Mouse (Mus musculus) MEL (cell line): Measurements from ENCODE around the gene Glo1. TPM values are rescaled to one million over a fixed set of nuclear protein-coding genes. Genes with fewer than 3 reads are reported as not detected.
"Not testable (repeated sequence)": the region's sequence is repeated elsewhere in the genome, so short reads cannot be mapped to it uniquely, and the experiment has no call there.

Experiments used
- DNase-seq: peaks from one replicate; pipeline ENCODE4 v3.0.0; 2011; ENCODE audit warnings: low read depth, low spot score
- H3K27ac ChIP-seq: 2 replicates; pipeline ENCODE4 v1.5.1; 2012; ENCODE audit warnings: low read depth, mild to moderate bottlenecking, control low read depth, low read length, moderate library complexity; ENCODE audit not compliant: control insufficient read depth
- H3K27me3 ChIP-seq, 2 experiments: fragments of 150-350 bp in 1 of 2; sonication (generic) in 1 of 2; 2 replicates each; pipeline ENCODE4 v1.6.1; 2012; ENCODE audit warnings: low read length in 2 of 2, mild to moderate bottlenecking in 2 of 2, improper control_type of control experiment in 1 of 2, moderate library complexity in 1 of 2; ENCODE audit not compliant: insufficient read depth in 2 of 2, control insufficient read depth in 1 of 2
- H3K36me3 ChIP-seq, 2 experiments: 2 replicates each; pipeline ENCODE4 v1.6.1; 2012 to 2014; ENCODE audit warnings: low read length in 2 of 2, improper control_type of control experiment in 1 of 2, inconsistent platforms in 1 of 2, mild to moderate bottlenecking in 1 of 2; ENCODE audit not compliant: insufficient read depth in 2 of 2, control insufficient read depth in 1 of 2
- H3K4me1 ChIP-seq, 2 experiments: fragments of 150-350 bp in 1 of 2; sonication (generic) in 1 of 2; 2 replicates each; pipeline ENCODE4 v1.6.1; 2012; ENCODE audit warnings: low read length in 2 of 2, improper control_type of control experiment in 1 of 2, mild to moderate bottlenecking in 1 of 2; ENCODE audit not compliant: insufficient read depth in 2 of 2, control insufficient read depth in 1 of 2
- H3K4me3 ChIP-seq, 2 experiments: fragments of 150-350 bp in 1 of 2; sonication (generic) in 1 of 2; 2 replicates each; pipeline ENCODE4 v1.5.1; 2012; ENCODE audit warnings: low read depth in 2 of 2, low read length in 2 of 2, mild to moderate bottlenecking in 2 of 2, moderate library complexity in 2 of 2, control low read depth in 1 of 2, improper control_type of control experiment in 1 of 2; ENCODE audit not compliant: control insufficient read depth in 1 of 2, insufficient read depth in 1 of 2
- H3K79me2 ChIP-seq: 2 replicates; pipeline ENCODE4 v1.6.1; 2012; ENCODE audit warnings: mild to moderate bottlenecking, low read length, moderate library complexity; ENCODE audit not compliant: control insufficient read depth, poor library complexity, insufficient read depth
- H3K9ac ChIP-seq: 2 replicates; pipeline ENCODE4 v1.6.1; 2012; ENCODE audit warnings: low read depth, mild to moderate bottlenecking, control low read depth, low read length, moderate library complexity; ENCODE audit not compliant: control insufficient read depth, poor library complexity, severe bottlenecking
- H3K9me3 ChIP-seq: fragments of 150-350 bp; sonication (generic); replicated peaks from 2 replicates; pipeline ENCODE4 v1.6.1; 2012; ENCODE audit warnings: mild to moderate bottlenecking, low read length, improper control_type of control experiment, moderate library complexity; ENCODE audit not compliant: insufficient read depth
- CTCF ChIP-seq, 3 experiments: IDR thresholded peaks in 2 of 3; conservative IDR thresholded peaks in 1 of 3; 2 replicates each; pipeline ENCODE4 v1.5.1; 2011 to 2012; ENCODE audit warnings: low read length in 3 of 3, low read depth in 2 of 3, mild to moderate bottlenecking in 2 of 3, improper control_type of control experiment in 1 of 3, inconsistent platforms in 1 of 3, mixed read lengths in 1 of 3, moderate library complexity in 1 of 3; ENCODE audit not compliant: control insufficient read depth in 1 of 3, insufficient read depth in 1 of 3, poor library complexity in 1 of 3, severe bottlenecking in 1 of 3
- EP300 ChIP-seq, 2 experiments: IDR thresholded peaks; 2 replicates each; pipeline ENCODE4 v1.6.1; 2011; ENCODE audit warnings: improper control_type of control experiment in 2 of 2, low read length in 2 of 2, low read depth in 1 of 2, mild to moderate bottlenecking in 1 of 2
- MAFK ChIP-seq: IDR thresholded peaks from 2 replicates; pipeline ENCODE4 v1.6.1; 2011; ENCODE audit warnings: low read depth, mild to moderate bottlenecking, low read length, improper control_type of control experiment, borderline replicate concordance
- MAZ ChIP-seq: IDR thresholded peaks from 2 replicates; pipeline ENCODE4 v1.6.1; 2012; ENCODE audit warnings: low read depth, mild to moderate bottlenecking, inconsistent platforms, low read length, improper control_type of control experiment
- MYC ChIP-seq: IDR thresholded peaks from 2 replicates; pipeline ENCODE4 v1.6.1; 2011; ENCODE audit warnings: low read depth, mild to moderate bottlenecking, low read length, improper control_type of control experiment, moderate library complexity
- RAD21 ChIP-seq: IDR thresholded peaks from 2 replicates; pipeline ENCODE4 v1.6.1; 2011; ENCODE audit warnings: mild to moderate bottlenecking, low read depth, low read length, improper control_type of control experiment
- SMC3 ChIP-seq: IDR thresholded peaks from 2 replicates; pipeline ENCODE4 v1.6.1; 2011; ENCODE audit warnings: low read depth, low read length, improper control_type of control experiment
- USF2 ChIP-seq, 2 experiments: IDR thresholded peaks; 2 replicates each; pipeline ENCODE4 v1.6.1; 2011 to 2012; ENCODE audit warnings: improper control_type of control experiment in 2 of 2, low read length in 2 of 2, borderline replicate concordance in 1 of 2, inconsistent platforms in 1 of 2, low read depth in 1 of 2, mild to moderate bottlenecking in 1 of 2; ENCODE audit not compliant: insufficient read depth in 1 of 2
- ZC3H11A ChIP-seq: IDR thresholded peaks from 2 replicates; pipeline ENCODE4 v1.6.1; 2012; ENCODE audit warnings: low read depth, mild to moderate bottlenecking, inconsistent platforms, low read length, improper control_type of control experiment
- polyA plus RNA-seq, 2 experiments: library from polyadenylated mRNA; stranded (reverse) in 1 of 2; unstranded in 1 of 2; fragments of >175 nt in 1 of 2; fragments of >200 nt in 1 of 2; gene quantifications; 2 replicates each; pipeline versions ENCODE4 v1.2.1 to v1.2.4; 2012; ENCODE audit warnings: low replicate concordance in 2 of 2, low read depth in 1 of 2; ENCODE audit not compliant: insufficient read length in 2 of 2, insufficient read depth in 1 of 2, missing spikeins in 1 of 2
- total RNA-seq: library from RNA; depleted of rRNA; stranded (reverse); fragments of 300-350 nt; gene quantifications from 2 replicates; pipeline ENCODE4 v1.2.3, GENCODE M21; 2012; rRNA removed

Gene Glo1
- total RNA-seq (258 and 260 TPM in 2 replicates), polyA plus RNA-seq (100 to 1,000 TPM in 1 of 2 experiments, 10 to 100 TPM in 1; 58.5 to 288 TPM)

DNA sequence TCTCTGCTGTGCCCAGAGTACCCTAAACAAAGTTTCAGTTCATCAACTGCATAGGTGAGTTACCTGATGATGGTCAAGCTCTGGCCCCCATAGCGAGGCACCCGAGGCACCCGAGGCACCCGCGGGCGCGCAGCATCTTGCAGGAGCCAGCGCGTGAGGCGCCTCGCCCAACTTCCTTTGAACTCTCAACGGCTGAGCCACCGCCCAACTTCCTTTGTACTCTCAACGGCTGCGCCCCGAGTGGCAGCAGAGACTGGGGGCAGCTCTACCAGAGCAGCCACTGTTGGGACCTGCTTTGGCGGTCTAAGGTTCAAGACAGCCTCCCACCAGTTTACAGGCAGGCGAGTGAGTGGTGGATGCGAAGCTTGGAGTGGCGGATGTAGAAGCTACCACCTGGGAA, at the start of gene Glo1:
Gene Glo1 (minus strand): TSS at position 153 of the 400 bp plus-strand sequence.
- H3K79me2 ChIP-seq, H3K27me3 ChIP-seq, H3K27ac ChIP-seq, H3K9me3 ChIP-seq, H3K9ac ChIP-seq, H3K36me3 ChIP-seq, H3K4me3 ChIP-seq, DNase-seq, H3K4me1 ChIP-seq: not testable (repeated sequence)

DNA sequence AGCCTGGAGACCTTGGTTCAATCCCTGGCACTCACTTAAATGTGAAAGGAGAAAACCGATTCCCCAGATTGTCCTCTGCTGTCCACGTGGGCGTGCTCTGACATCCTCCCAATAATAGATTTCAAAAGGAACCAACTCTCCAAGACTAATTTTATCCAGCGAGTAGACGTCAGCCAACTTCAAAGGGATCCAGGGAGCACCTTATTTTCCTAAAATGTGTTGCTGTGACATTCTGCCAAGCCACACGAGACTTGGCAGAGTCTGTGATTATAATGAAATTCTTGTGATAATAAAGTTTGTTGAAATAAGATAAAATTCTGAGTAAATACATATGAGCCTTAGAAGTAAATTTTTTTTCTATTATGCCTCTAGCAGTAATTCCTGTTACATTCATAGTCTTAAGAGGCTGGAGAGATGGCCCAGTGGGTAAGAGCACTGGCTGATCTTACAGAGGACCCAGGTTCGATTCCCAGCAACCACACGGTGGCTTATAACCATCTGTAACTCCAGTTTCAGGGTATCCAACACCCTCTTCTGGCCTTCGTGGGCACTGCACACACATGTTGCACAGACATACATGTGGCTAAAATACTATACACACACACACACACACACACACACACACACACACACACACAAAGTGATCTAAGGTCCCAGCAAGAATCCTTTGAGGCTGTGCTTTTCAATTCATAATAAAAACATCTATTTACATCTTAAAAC, 48.5 kb upstream of the Glo1 start:
- TF ChIP-seq CTCF (IDR thresholded peaks at IDR 0.05 in 2 of 3, conservative IDR thresholded peaks at IDR 0.05 in 1 of 3; ENCODE audit: control insufficient read depth in 1 of 3, insufficient read depth in 1 of 3, low read depth in 2 of 3, low read length in 3 of 3, poor library complexity in 1 of 3, severe bottlenecking in 1 of 3): peak in 2 of 3 experiments; percentile 1 to 22; a peak in 1 of 6 replicates
- TF ChIP-seq EP300 (IDR thresholded peaks at IDR 0.05; ENCODE audit: low read depth in 1 of 2, low read length in 2 of 2): no peak
- TF ChIP-seq, all 39 proteins: peak for 1
- peaks cover 0 to 2% of the 10 kb centered on the region in 2 experiments; a peak in 2 of 4 replicates for H3K36me3 ChIP-seq
- no peak overlapping the region for H3K4me3 ChIP-seq
- no peak for DNase-seq
- no peaks in the 10 kb centered on the region for H3K9me3 ChIP-seq
- H3K79me2 ChIP-seq: no peaks in the 10 kb centered on the region
- H3K27ac ChIP-seq: no peak overlapping the region
- no peaks in the 10 kb centered on the region for H3K27me3 ChIP-seq
- H3K4me1 ChIP-seq: no peaks in the 10 kb centered on the region
- H3K9ac ChIP-seq: no peak overlapping the region

DNA sequence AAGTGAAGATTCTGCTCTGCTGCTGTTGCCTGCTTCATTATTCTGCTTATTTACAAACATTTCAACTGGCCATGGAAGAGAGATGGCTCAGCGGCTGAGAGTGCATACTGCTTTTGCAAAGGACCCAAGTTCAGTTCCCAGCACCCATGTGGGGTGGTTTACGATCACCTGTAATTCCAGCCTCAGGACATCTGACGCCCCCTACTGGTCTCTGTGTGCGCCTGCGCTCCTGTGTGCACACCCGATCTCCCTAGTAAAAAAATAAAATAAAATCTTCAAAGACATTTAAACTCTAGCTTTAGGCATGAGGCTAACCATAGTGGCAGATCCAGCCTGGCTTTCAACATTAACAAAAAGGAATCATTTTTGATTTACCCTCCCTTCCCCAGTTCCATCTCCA, 46.4 kb upstream of the Glo1 start:
- TF ChIP-seq CTCF (IDR thresholded peaks at IDR 0.05 in 2 of 3, conservative IDR thresholded peaks at IDR 0.05 in 1 of 3; ENCODE audit: control insufficient read depth in 1 of 3, insufficient read depth in 1 of 3, low read depth in 2 of 3, low read length in 3 of 3, poor library complexity in 1 of 3, severe bottlenecking in 1 of 3) (peak; percentile 47 to 60 (median 48)), SMC3 (peak; percentile 31; the same call in 1 of the 2 replicates), MAZ (no peak), RAD21 (peak; percentile 26)
- Histone ChIP-seq H3K27me3 (no peaks in the 10 kb centered on the region), H3K9ac (no peak overlapping the region), H3K36me3 (peaks cover 0 to 2% of the 10 kb centered on the region in 2 experiments; a peak in 2 of 4 replicates), H3K79me2 (no peaks in the 10 kb centered on the region), H3K4me1 (no peaks in the 10 kb centered on the region), H3K9me3 (no peaks in the 10 kb centered on the region), H3K4me3 (no peak overlapping the region), H3K27ac (no peak overlapping the region)
- DNase-seq: no peak

DNA sequence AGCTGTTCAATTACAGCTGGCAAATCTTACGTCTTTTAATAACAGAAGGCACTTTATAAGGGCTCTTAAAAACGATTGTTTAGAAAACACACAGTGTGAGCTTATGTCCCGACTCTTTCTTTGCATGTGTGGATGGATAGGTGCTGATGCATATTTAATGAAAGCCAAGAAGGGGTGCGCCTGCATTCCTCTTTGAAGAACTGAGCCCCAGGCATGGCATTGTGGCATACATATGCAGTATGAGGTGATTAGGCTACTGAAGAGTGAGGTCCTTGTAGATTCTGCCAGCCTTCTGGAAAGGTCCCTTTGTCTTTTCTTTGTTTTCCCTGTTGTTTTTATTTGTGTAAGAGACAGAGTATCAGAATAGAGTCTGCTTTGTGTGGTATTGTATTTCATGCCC, 45.9 kb upstream of the Glo1 start:
- Histone ChIP-seq H3K9ac (no peak overlapping the region), H3K4me3 (no peak overlapping the region), H3K36me3 (peaks cover 0 to 2% of the 10 kb centered on the region in 2 experiments; a peak in 2 of 4 replicates), H3K79me2 (no peaks in the 10 kb centered on the region), H3K27ac (no peak overlapping the region), H3K27me3 (no peaks in the 10 kb centered on the region), H3K9me3 (no peaks in the 10 kb centered on the region), H3K4me1 (no peaks in the 10 kb centered on the region)
- TF ChIP-seq RAD21: no peak
- TF ChIP-seq USF2 (IDR thresholded peaks at IDR 0.05; ENCODE audit: borderline replicate concordance in 1 of 2, insufficient read depth in 1 of 2, low read depth in 1 of 2, low read length in 2 of 2): no peak
- TF ChIP-seq MAFK: no peak
- TF ChIP-seq MYC: no peak
- no peak for TF ChIP-seq ZC3H11A
- DNase-seq: no peak
